Mouse (Mus musculus): ENCODE data around the gene Mark4. TPM values are rescaled to one million over a fixed set of nuclear protein-coding genes. Genes with fewer than 3 reads are reported as not detected.

Mark4 gene
- polyA plus RNA-seq, 1 experiment from 2014 or later: 1.8 TPM

- no peak for ATAC-seq
- peaks cover 28% of the 10 kb centered on the region for H3K27me3 ChIP-seq (ENCODE audit: insufficient read depth, low read length)
These were observed 18.5 kb upstream of the Mark4 start for GRCm38 (mm10) chr7:19477084-19477483.

GRCm38 (mm10) chr7:19473875-19474443, 15.3 kb upstream of the Mark4 start:
- Histone ChIP-seq H3K4me1 (ENCODE audit: insufficient read depth) (peaks cover 14% of the 10 kb centered on the region), H3K36me3 (replicated peaks; ENCODE audit: insufficient read depth, low read length) (no peaks in the 10 kb centered on the region), H3K4me2 (ENCODE audit: low read depth, low read length) (peak overlapping the region; percentile 77), H3K4me3 (ENCODE audit: low read depth, low read length) (peak overlapping the region; percentile 49), H3K9ac (replicated peaks) (peak overlapping the region; percentile 44; the same call in 1 of the 2 replicates), H3K9me3 (ENCODE audit: low read length) (no peaks in the 10 kb centered on the region), H3K27me3 (ENCODE audit: insufficient read depth, low read length) (peaks cover 34% of the 10 kb centered on the region), H3K27ac (ENCODE audit: low read depth) (peak overlapping the region; percentile 80)
- TF ChIP-seq EP300 (IDR thresholded peaks at IDR 0.05; ENCODE audit: low read depth) (no peak), CTCF (IDR thresholded peaks at IDR 0.05; ENCODE audit: low read depth) (no peak)
- WGBS (ENCODE audit: insufficient replicate concordance): under 1% methylated on average over 40 of the region's 89 CpGs
- ATAC-seq (peak; percentile 67), DNase-seq (peak; percentile 77)

More at GRCm38 (mm10) chr7:19477084-19477483, 18.5 kb upstream of the Mark4 start:
- no peak for DNase-seq
- no peak overlapping the region for H3K27ac ChIP-seq (ENCODE audit: low read depth)
- no peak overlapping the region for H3K9ac ChIP-seq (replicated peaks)
- peaks cover 10% of the 10 kb centered on the region for H3K4me1 ChIP-seq (ENCODE audit: insufficient read depth)
- H3K9me3 ChIP-seq (ENCODE audit: low read length): no peaks in the 10 kb centered on the region
- H3K4me3 ChIP-seq (ENCODE audit: low read depth, low read length): no peak overlapping the region
- H3K36me3 ChIP-seq (replicated peaks; ENCODE audit: insufficient read depth, low read length): no peaks in the 10 kb centered on the region
- no peak overlapping the region for H3K4me2 ChIP-seq (ENCODE audit: low read depth, low read length)
- TF ChIP-seq EP300 (IDR thresholded peaks at IDR 0.05; ENCODE audit: low read depth) (no peak), CTCF (IDR thresholded peaks at IDR 0.05; ENCODE audit: low read depth) (peak; percentile 40)
- WGBS (ENCODE audit: insufficient replicate concordance): 48% methylated on average over 2 of the region's 2 CpGs

- H3K36me3 ChIP-seq (replicated peaks; ENCODE audit: insufficient read depth, low read length): no peaks in the 10 kb centered on the region
- peaks cover 36% of the 10 kb centered on the region for H3K27me3 ChIP-seq (ENCODE audit: insufficient read depth, low read length)
- peak; percentile 47 for ATAC-seq
- H3K9me3 ChIP-seq (ENCODE audit: low read length): no peaks in the 10 kb centered on the region
- WGBS (ENCODE audit: insufficient replicate concordance): 2% methylated on average over 4 of the region's 4 CpGs
- TF ChIP-seq EP300 (IDR thresholded peaks at IDR 0.05; ENCODE audit: low read depth): no peak
- TF ChIP-seq CTCF (IDR thresholded peaks at IDR 0.05; ENCODE audit: low read depth): no peak
- peak overlapping the region; percentile 77 for H3K4me2 ChIP-seq (ENCODE audit: low read depth, low read length)
- peak; percentile 47 for DNase-seq
- H3K9ac ChIP-seq (replicated peaks): no peak overlapping the region
- no peak overlapping the region for H3K4me3 ChIP-seq (ENCODE audit: low read depth, low read length)
- H3K4me1 ChIP-seq (ENCODE audit: insufficient read depth): peaks cover 16% of the 10 kb centered on the region
- H3K27ac ChIP-seq (ENCODE audit: low read depth): peak overlapping the region; percentile 80
These were observed 13.8 kb upstream of the Mark4 start for GRCm38 (mm10) chr7:19472403-19472802.

GRCm38 (mm10) chr7:19470308-19470707, 11.7 kb upstream of the Mark4 start:
- Histone ChIP-seq H3K27me3 (ENCODE audit: insufficient read depth, low read length) (peaks cover 36% of the 10 kb centered on the region), H3K9me3 (ENCODE audit: low read length) (no peaks in the 10 kb centered on the region), H3K4me2 (ENCODE audit: low read depth, low read length) (no peak overlapping the region), H3K4me3 (ENCODE audit: low read depth, low read length) (no peak overlapping the region), H3K4me1 (ENCODE audit: insufficient read depth) (peaks cover 16% of the 10 kb centered on the region), H3K36me3 (replicated peaks; ENCODE audit: insufficient read depth, low read length) (no peaks in the 10 kb centered on the region), H3K9ac (replicated peaks) (no peak overlapping the region), H3K27ac (ENCODE audit: low read depth) (no peak overlapping the region)
- TF ChIP-seq CTCF (IDR thresholded peaks at IDR 0.05; ENCODE audit: low read depth) (no peak), EP300 (IDR thresholded peaks at IDR 0.05; ENCODE audit: low read depth) (no peak)
- ATAC-seq (no peak), DNase-seq (no peak)
- 44% methylated on average over 14 of the region's 14 CpGs for WGBS (ENCODE audit: insufficient replicate concordance)

- WGBS (ENCODE audit: insufficient replicate concordance): 67% methylated on average over 23 of the region's 23 CpGs
- H3K27me3 ChIP-seq (ENCODE audit: insufficient read depth, low read length): peaks cover 27% of the 10 kb centered on the region
- H3K4me1 ChIP-seq (ENCODE audit: insufficient read depth): peaks cover 16% of the 10 kb centered on the region
- DNase-seq (no peak), ATAC-seq (no peak)
- TF ChIP-seq EP300 (IDR thresholded peaks at IDR 0.05; ENCODE audit: low read depth) (no peak), CTCF (IDR thresholded peaks at IDR 0.05; ENCODE audit: low read depth) (no peak)
- no peak overlapping the region for H3K4me3 ChIP-seq (ENCODE audit: low read depth, low read length)
- H3K9me3 ChIP-seq (ENCODE audit: low read length): no peaks in the 10 kb centered on the region
- H3K36me3 ChIP-seq (replicated peaks; ENCODE audit: insufficient read depth, low read length): no peaks in the 10 kb centered on the region
- H3K27ac ChIP-seq (ENCODE audit: low read depth): no peak overlapping the region
- no peak overlapping the region for H3K4me2 ChIP-seq (ENCODE audit: low read depth, low read length)
- no peak overlapping the region for H3K9ac ChIP-seq (replicated peaks)
These were observed 10.8 kb upstream of the Mark4 start for GRCm38 (mm10) chr7:19469404-19469803.

GRCm38 (mm10) chr7:19468279-19468678, 9.7 kb upstream of the Mark4 start:
- ATAC-seq: no peak
- Histone ChIP-seq H3K4me2 (ENCODE audit: low read depth, low read length) (no peak overlapping the region), H3K36me3 (replicated peaks; ENCODE audit: insufficient read depth, low read length) (no peaks in the 10 kb centered on the region), H3K9me3 (ENCODE audit: low read length) (no peaks in the 10 kb centered on the region), H3K4me3 (ENCODE audit: low read depth, low read length) (no peak overlapping the region), H3K27me3 (ENCODE audit: insufficient read depth, low read length) (peaks cover 19% of the 10 kb centered on the region), H3K4me1 (ENCODE audit: insufficient read depth) (peaks cover 16% of the 10 kb centered on the region), H3K27ac (ENCODE audit: low read depth) (no peak overlapping the region), H3K9ac (replicated peaks) (no peak overlapping the region)
- 40% methylated on average over 12 of the region's 12 CpGs for WGBS (ENCODE audit: insufficient replicate concordance)
- no peak for TF ChIP-seq EP300 (IDR thresholded peaks at IDR 0.05; ENCODE audit: low read depth)
- TF ChIP-seq CTCF (IDR thresholded peaks at IDR 0.05; ENCODE audit: low read depth): no peak
- DNase-seq: no peak
